Mouse (Mus musculus): Measurements from ENCODE around the gene Mylk. TPM values are rescaled to one million over a fixed set of nuclear protein-coding genes. Genes with fewer than 3 reads are reported as not detected.
A peak's percentile ranks its signal among the peaks of the same experiment; 100 is the strongest.

The Mylk gene
- polyA plus RNA-seq, 1 experiment = 8.3 TPM

GRCm38 (mm10) chr16:35007361-35007760 is 262.4 kb downstream of the Mylk start:
- H3K4me1 ChIP-seq (ENCODE audit: control insufficient read depth, insufficient read depth, low read length) = no peaks in the 10 kb centered on the region
- no peak overlapping the region for H3K27ac ChIP-seq (ENCODE audit: insufficient read depth, low read length)
- no peak for TF ChIP-seq CTCF (IDR thresholded peaks at IDR 0.05; ENCODE audit: extremely low read depth, insufficient read depth, low read length)
- no peak for TF ChIP-seq POLR2A (IDR thresholded peaks at IDR 0.05; ENCODE audit: extremely low read depth, insufficient read depth, low read length)
- H3K4me3 ChIP-seq (ENCODE audit: insufficient read depth, low read length) = no peak overlapping the region

- H3K4me3 ChIP-seq (ENCODE audit: insufficient read depth, low read length) = no peak overlapping the region
- no peaks in the 10 kb centered on the region for H3K4me1 ChIP-seq (ENCODE audit: control insufficient read depth, insufficient read depth, low read length)
- no peak overlapping the region for H3K27ac ChIP-seq (ENCODE audit: insufficient read depth, low read length)
- TF ChIP-seq CTCF (IDR thresholded peaks at IDR 0.05; ENCODE audit: extremely low read depth, insufficient read depth, low read length) (no peak), POLR2A (IDR thresholded peaks at IDR 0.05; ENCODE audit: extremely low read depth, insufficient read depth, low read length) (no peak)
These were observed 263.4 kb downstream of the Mylk start for GRCm38 (mm10) chr16:35008447-35008846.

- no peak for TF ChIP-seq CTCF (IDR thresholded peaks at IDR 0.05; ENCODE audit: extremely low read depth, insufficient read depth, low read length)
- TF ChIP-seq POLR2A (IDR thresholded peaks at IDR 0.05; ENCODE audit: extremely low read depth, insufficient read depth, low read length) = no peak
- Histone ChIP-seq H3K4me1 (ENCODE audit: control insufficient read depth, insufficient read depth, low read length) (no peaks in the 10 kb centered on the region), H3K4me3 (ENCODE audit: insufficient read depth, low read length) (no peak overlapping the region), H3K27ac (ENCODE audit: insufficient read depth, low read length) (no peak overlapping the region)
These were observed 268.5 kb downstream of the Mylk start for GRCm38 (mm10) chr16:35013501-35013900.

GRCm38 (mm10) chr16:35016491-35016890 is 271.5 kb downstream of the Mylk start:
- Histone ChIP-seq H3K4me1 (ENCODE audit: control insufficient read depth, insufficient read depth, low read length) (no peaks in the 10 kb centered on the region), H3K4me3 (ENCODE audit: insufficient read depth, low read length) (no peak overlapping the region)
- TF ChIP-seq CTCF (IDR thresholded peaks at IDR 0.05; ENCODE audit: extremely low read depth, insufficient read depth, low read length) (no peak), POLR2A (IDR thresholded peaks at IDR 0.05; ENCODE audit: extremely low read depth, insufficient read depth, low read length) (no peak)

GRCm38 (mm10) chr16:35018470-35018974 is 273.5 kb downstream of the Mylk start:
- Histone ChIP-seq H3K4me3 (ENCODE audit: insufficient read depth, low read length) (no peak overlapping the region), H3K4me1 (ENCODE audit: control insufficient read depth, insufficient read depth, low read length) (no peaks in the 10 kb centered on the region), H3K27ac (ENCODE audit: insufficient read depth, low read length) (no peak overlapping the region)
- TF ChIP-seq POLR2A (IDR thresholded peaks at IDR 0.05; ENCODE audit: extremely low read depth, insufficient read depth, low read length) = no peak
- TF ChIP-seq CTCF (IDR thresholded peaks at IDR 0.05; ENCODE audit: extremely low read depth, insufficient read depth, low read length) = no peak

More at GRCm38 (mm10) chr16:35016491-35016890, 271.5 kb downstream of the Mylk start:
- H3K27ac ChIP-seq (ENCODE audit: insufficient read depth, low read length) = no peak overlapping the region

DNA sequence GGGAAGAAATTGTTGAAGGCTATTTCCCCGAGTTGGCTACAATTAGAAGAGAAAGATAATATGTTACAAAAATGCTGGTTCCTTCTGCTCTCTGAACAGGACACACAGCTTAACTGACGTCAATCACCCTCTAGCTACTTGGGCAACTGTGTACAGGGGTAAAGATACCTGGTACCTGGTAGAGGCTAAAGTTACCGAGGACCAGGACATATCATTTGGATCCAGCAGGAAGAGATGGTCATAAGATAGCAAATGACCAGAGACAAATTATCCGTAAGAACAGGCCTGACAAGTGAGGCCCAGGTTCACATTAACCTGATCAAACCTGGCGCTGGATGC is 276.9 kb downstream of the Mylk start:
- H3K4me3 ChIP-seq (ENCODE audit: insufficient read depth, low read length) = peak overlapping the region; percentile 75
- TF ChIP-seq POLR2A (IDR thresholded peaks at IDR 0.05; ENCODE audit: extremely low read depth, insufficient read depth, low read length) (no peak), CTCF (IDR thresholded peaks at IDR 0.05; ENCODE audit: extremely low read depth, insufficient read depth, low read length) (no peak)
- no peak overlapping the region for H3K27ac ChIP-seq (ENCODE audit: insufficient read depth, low read length)
- no peaks in the 10 kb centered on the region for H3K4me1 ChIP-seq (ENCODE audit: control insufficient read depth, insufficient read depth, low read length)

GRCm38 (mm10) chr16:35022242-35023137 is 277.5 kb downstream of the Mylk start, which contains the start of gene Hacd2:
Gene Hacd2, plus strand, starts transcription at chr16:35022428.
- TF ChIP-seq POLR2A (IDR thresholded peaks at IDR 0.05; ENCODE audit: extremely low read depth, insufficient read depth, low read length) (peak; percentile 76), CTCF (IDR thresholded peaks at IDR 0.05; ENCODE audit: extremely low read depth, insufficient read depth, low read length) (no peak)
- Histone ChIP-seq H3K27ac (ENCODE audit: insufficient read depth, low read length) (peak within 1 kb of the TSS; percentile 80; the same call in 1 of the 2 replicates), H3K4me1 (ENCODE audit: control insufficient read depth, insufficient read depth, low read length) (no peaks in the 10 kb centered on the region), H3K4me3 (ENCODE audit: insufficient read depth, low read length) (peak within 1 kb of the TSS; percentile 75)

GRCm38 (mm10) chr16:35023138-35023735 is 278.2 kb downstream of the Mylk start:
- Histone ChIP-seq H3K4me3 (ENCODE audit: insufficient read depth, low read length) (peak overlapping the region; percentile 75), H3K27ac (ENCODE audit: insufficient read depth, low read length) (no peak overlapping the region), H3K4me1 (ENCODE audit: control insufficient read depth, insufficient read depth, low read length) (no peaks in the 10 kb centered on the region)
- TF ChIP-seq POLR2A (IDR thresholded peaks at IDR 0.05; ENCODE audit: extremely low read depth, insufficient read depth, low read length) = no peak

DNA sequence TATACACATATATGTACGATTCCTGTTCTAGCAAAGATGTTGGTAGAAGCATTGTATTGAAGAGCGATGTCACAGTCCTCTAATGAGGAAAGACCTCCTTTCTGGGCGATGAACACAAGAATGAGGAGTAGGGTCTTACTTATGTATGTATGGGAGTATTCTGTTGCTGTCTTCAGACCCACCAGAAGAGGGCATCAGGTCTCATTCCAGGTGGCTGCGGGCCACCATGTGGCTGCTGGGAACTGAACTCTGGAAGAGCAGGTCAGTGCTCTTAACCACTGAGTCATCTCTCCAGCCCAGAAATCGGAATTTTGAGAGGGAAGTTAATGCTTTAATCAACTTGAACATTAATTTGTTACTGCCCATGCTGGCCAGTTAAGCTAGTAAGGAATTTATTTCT is 279.3 kb downstream of the Mylk start:
- no peak overlapping the region for H3K4me3 ChIP-seq (ENCODE audit: insufficient read depth, low read length)
- no peak overlapping the region for H3K27ac ChIP-seq (ENCODE audit: insufficient read depth, low read length)
- no peaks in the 10 kb centered on the region for H3K4me1 ChIP-seq (ENCODE audit: control insufficient read depth, insufficient read depth, low read length)
- TF ChIP-seq POLR2A (IDR thresholded peaks at IDR 0.05; ENCODE audit: extremely low read depth, insufficient read depth, low read length) (no peak), CTCF (IDR thresholded peaks at IDR 0.05; ENCODE audit: extremely low read depth, insufficient read depth, low read length) (no peak)

All from cortical plate, adult 2 months (tissue).